Comparison of ENCODE assay signal across 29 mouse cellular contexts in the genomic region with DNA sequence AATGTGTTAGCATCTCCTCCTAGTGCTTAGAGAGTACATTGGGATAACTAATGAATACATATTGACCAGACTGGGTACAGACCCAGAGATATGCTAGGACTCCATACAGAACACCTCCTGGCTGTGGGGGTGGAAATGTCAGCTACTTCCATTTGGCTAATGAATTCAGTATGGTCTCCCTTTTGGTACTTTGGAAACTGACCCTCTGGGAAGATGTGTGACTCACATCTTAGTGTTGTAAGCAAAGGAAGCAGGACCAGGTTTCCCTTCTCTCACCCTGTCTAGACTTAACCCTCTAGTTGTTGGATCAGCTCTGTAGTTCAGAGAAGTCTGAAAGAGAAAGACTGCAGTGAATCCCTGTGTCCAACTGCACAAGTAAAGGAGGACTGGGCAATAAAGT. TPM values are rescaled to one million over a fixed set of nuclear protein-coding genes. Genes with fewer than 3 reads are reported as not detected.
DNase-seq lines count a peak whose midpoint lies in the region; ATAC-seq and TF ChIP-seq lines count a peak whose summit lies in the region.
"Had no signal": no experiment of that assay in that cellular context is flagged by ENCODE, and none has a peak within 500 bp of the region (broad histone marks: within the 10 kb centered on the region; RNA-seq: fewer than 3 reads in every experiment).

No protein-coding gene starts in this region.

- peak overlapping the region; percentile 31; the same call in 1 of the 2 replicates for H3K27ac ChIP-seq in embryonic fibroblast, embryonic 13.5 days (ENCODE audit: insufficient read depth, low read length)

- no peak for TF ChIP-seq CTCF in embryonic fibroblast, embryonic 13.5 days (IDR thresholded peaks at IDR 0.05; ENCODE audit: borderline replicate concordance, insufficient read depth, low read length)

- H3K4me1 ChIP-seq in embryonic fibroblast, embryonic 13.5 days (ENCODE audit: control insufficient read depth, insufficient read depth, low read length), result peaks cover 9% of the 10 kb centered on the region

- no peak overlapping the region for H3K4me3 ChIP-seq in embryonic fibroblast, embryonic 13.5 days (ENCODE audit: insufficient read depth, low read length)

- ATAC-seq in monocyte, adult 5-6 weeks (replicated peaks; ENCODE audit: insufficient number of reproducible peaks, low FRiP score, low TSS enrichment, poor library complexity, severe bottlenecking), result no peak
- ATAC-seq: activated CD4-positive, CD25-positive, alpha-beta regulatory T cell, adult 4 months; CD4-positive, CD25-positive, alpha-beta regulatory T cell, adult 4 months; Patski had no signal

- TF ChIP-seq POLR2A in embryonic fibroblast, embryonic 13.5 days (IDR thresholded peaks at IDR 0.05; ENCODE audit: low read depth, low read length), result no peak

- DNase-seq in 3T3-L1 (ENCODE audit: low read depth, low spot score), result peak; percentile 52
- DNase-seq in NIH3T3 (ENCODE audit: low read depth), result peak; percentile 52
- DNase-seq in adrenal gland, postnatal 10 days, result no peak
- no peak for DNase-seq in frontal cortex, postnatal 36 days (ENCODE audit: low spot score in 2 of 2)
- DNase-seq: adrenal gland, adult 2 months; adrenal gland, adult 8-10 months; adrenal gland, postnatal 14 days; adrenal gland, postnatal 25 days; adrenal gland, postnatal 36 days; B cell, adult 2 months; cerebellum, adult 11 months; cerebellum, adult 11-12 months; cerebellum, adult 18-20 months; cerebellum, adult 2 months; cerebellum, adult 8-10 months; cerebellum, adult 9-10 months had no signal

RNA-seq across cellular contexts. Expression of a gene that starts 4.3 kb away (rescaled TPM):
- 158 and 204 TPM in 2 replicates for polyA plus RNA-seq in embryonic fibroblast, embryonic 13.5 days (2011; ENCODE audit: insufficient read length, low read depth, missing spikeins)
- 100 to 1,000 TPM; 339 to 374 TPM for total RNA-seq in adrenal gland, postnatal 10 days (2021)
- total RNA-seq in monocyte, adult 5-6 weeks (2017), result 84.5 to 131 TPM (median 95.7 TPM) in 3 replicates

RNA-seq across cellular contexts. Expression of a gene that starts 4.4 kb away (rescaled TPM):
- polyA plus RNA-seq in embryonic fibroblast, embryonic 13.5 days (2011; ENCODE audit: insufficient read length, low read depth, missing spikeins), result 28.4 and 29.2 TPM in 2 replicates
- total RNA-seq in adrenal gland, postnatal 10 days (2021), result 10 to 100 TPM; 11.1 to 14.8 TPM
- 17.9 to 45.5 TPM (median 27.1 TPM) in 3 replicates for total RNA-seq in monocyte, adult 5-6 weeks (2017)

RNA-seq across cellular contexts. Expression of a gene that starts 21.7 kb away (rescaled TPM):
- not detected in 2 replicates for polyA plus RNA-seq in embryonic fibroblast, embryonic 13.5 days (2011; ENCODE audit: insufficient read length, low read depth, missing spikeins)
- not detected for total RNA-seq in adrenal gland, postnatal 10 days (2021)
- not detected in 3 replicates for total RNA-seq in monocyte, adult 5-6 weeks (2017)
- total RNA-seq: adrenal gland, adult 18-20 months; adrenal gland, adult 2 months; adrenal gland, adult 8-10 months; adrenal gland, postnatal 14 days; adrenal gland, postnatal 25 days; adrenal gland, postnatal 36 days; adrenal gland, postnatal 4 days; CH12.LX; ES-E14; MEL had no signal
- polyA plus RNA-seq: activated CD4-positive, CD25-positive, alpha-beta regulatory T cell, adult 4 months; adrenal gland, adult 2 months; brain, embryonic 14.5 days; C2C12; CD4-positive, CD25-positive, alpha-beta regulatory T cell, adult 4 months; G1E; Patski had no signal

RNA-seq across cellular contexts. Expression of a gene that starts 23.1 kb away (rescaled TPM):
- polyA plus RNA-seq in embryonic fibroblast, embryonic 13.5 days (2011; ENCODE audit: insufficient read length, low read depth, missing spikeins), result 5.6 and 6.9 TPM in 2 replicates
- 10 to 100 TPM; 17.8 to 22.2 TPM for total RNA-seq in adrenal gland, postnatal 10 days (2021)
- total RNA-seq in monocyte, adult 5-6 weeks (2017), result 0.49 to 2.2 TPM in 2 of 3 replicates, not detected in the other

RNA-seq across cellular contexts. Expression of a gene that starts 28.4 kb away (rescaled TPM):
- polyA plus RNA-seq in embryonic fibroblast, embryonic 13.5 days (2011; ENCODE audit: insufficient read length, low read depth, missing spikeins), result 3.1 and 3.3 TPM in 2 replicates
- 1 to 10 TPM; 3.9 to 4.7 TPM for total RNA-seq in adrenal gland, postnatal 10 days (2021)
- 18.6 to 28.8 TPM (median 22.8 TPM) in 3 replicates for total RNA-seq in monocyte, adult 5-6 weeks (2017)

Comparison
In these comparisons a context has a peak if more than half of its experiments do, and no peak if none do; other contexts are left out.
1. DNase-seq: peak in 3T3-L1 (single experiment) and NIH3T3 (single experiment); none in adrenal gland, postnatal 10 days (single experiment) and frontal cortex, postnatal 36 days (0 of 2).